Mouse (Mus musculus) retina, embryonic 14.5 days (tissue): ENCODE results near the gene Gpr12.
A peak's percentile ranks its signal among the peaks of the same experiment; 100 is the strongest.
"Not testable (repeated sequence)": the region's sequence is repeated elsewhere in the genome, so short reads cannot be mapped to it uniquely, and the experiment has no call there.

Source experiments
- DNase-seq: peaks from one replicate; pipeline ENCODE4 v3.0.0-alpha.2; 2015; ENCODE audit warnings: low spot score

Gene Gpr12

DNA sequence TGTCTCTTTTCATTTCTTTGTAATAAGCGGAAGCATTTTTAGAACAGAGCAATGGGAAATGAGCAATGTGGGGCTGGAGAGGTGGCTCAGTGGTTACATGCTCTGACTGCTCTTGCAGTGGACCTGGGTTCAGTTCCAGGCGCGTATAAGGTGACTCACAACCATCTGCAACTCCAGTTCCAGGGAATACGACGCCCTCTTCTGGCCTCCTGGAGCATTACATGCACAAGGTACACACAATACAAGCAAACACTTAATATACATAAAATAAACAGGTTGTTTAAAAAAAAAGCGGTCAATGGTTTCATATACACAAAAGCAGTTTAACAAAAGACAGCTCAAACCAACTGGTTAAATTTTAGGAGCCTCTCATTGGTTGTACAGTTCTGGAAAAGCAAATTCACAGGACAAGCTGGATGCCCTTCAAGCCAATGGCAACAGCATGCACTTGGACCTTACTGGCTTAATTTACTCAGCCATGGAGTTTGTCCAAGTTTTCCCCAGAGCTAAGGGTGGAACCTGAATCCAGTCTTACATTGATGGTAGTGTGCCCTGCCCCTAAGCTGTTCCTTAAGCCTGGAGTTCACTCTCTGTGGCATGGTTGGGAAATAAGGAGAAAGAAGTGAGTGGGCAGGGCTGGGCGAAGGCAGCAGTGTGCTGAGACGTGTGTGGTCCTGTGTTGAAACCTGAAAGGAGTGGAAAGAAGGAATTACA is 1.5 kb upstream of the Gpr12 start:
- no peak for DNase-seq

DNA sequence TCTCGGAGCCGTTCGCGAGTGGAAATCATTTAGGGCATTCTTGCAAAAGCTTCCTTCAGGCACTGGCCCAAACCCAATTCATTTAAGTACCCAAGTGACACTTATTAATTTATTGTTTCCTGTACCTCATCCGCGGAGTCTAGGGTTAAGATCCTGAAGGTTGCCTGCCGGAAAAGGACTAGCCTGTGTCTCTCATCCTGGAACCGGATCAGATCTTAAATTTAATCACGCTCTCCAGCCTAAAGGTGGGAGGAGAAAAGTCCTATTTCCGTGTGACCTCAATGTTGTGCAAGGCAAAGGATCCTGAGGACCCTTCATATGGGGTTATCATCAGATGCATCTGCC is 240 bp upstream of the Gpr12 start:
- DNase-seq: no peak

DNA sequence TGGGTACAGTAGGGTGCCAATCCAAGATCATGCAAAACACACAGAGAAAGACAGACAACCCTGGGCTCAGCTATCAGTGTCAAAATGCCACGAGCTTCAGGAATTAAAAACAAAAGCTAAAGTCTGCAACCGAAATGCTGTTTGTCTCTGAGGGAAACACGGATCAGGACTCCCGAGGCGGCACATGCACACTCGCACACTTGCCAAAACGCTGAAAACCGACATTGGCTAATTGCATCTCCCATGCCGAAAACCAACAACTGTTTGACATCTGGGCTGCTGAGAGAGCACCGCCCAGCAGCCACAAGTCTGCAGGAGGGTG is 922 bp downstream of the Gpr12 start:
- peak; percentile 35 for DNase-seq

- no peak for DNase-seq
Observed at GRCm38 (mm10) chr5:146576668-146577067, 8.4 kb downstream of the Gpr12 start.

DNA sequence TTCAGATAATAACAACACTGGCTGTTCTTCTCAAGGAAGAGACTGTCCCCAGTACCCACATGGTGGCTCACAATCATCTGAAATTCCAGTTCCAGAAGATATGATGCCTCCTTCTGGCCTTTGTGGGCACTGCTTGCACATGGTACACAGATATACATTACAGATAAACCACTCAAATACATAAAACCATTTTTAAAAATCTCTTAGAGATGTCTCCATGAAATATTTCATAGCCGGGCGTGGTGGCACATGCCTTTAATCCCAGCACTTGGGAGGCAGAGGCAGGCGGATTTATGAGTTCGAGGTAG is 12.3 kb downstream of the Gpr12 start:
- not testable (repeated sequence) for DNase-seq

GRCm38 (mm10) chr5:146571830-146572734 is 13.0 kb downstream of the Gpr12 start:
- DNase-seq: not testable (repeated sequence)

DNA sequence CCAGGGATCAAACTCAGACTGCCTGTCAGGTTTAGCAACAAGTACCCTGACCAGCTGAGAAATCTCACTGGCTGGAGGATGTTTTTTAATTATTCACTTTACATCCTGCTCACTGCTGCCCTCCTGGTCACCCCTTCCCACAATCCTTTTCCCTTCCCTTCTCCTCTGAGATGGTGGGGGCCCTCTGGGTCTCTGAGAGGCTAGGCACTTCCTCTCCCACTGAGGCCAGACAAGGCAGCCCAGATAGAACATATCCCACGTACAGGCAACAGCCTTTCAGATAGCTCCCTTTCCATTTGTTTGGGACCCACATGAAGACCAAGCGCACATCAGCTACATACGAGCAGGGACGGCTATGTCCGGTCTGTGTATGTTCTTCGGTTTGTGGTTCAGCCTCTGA is 14.9 kb downstream of the Gpr12 start:
- not testable (repeated sequence) for DNase-seq

- DNase-seq: peak; percentile 52
Observed at GRCm38 (mm10) chr5:146567054-146567453, 18.0 kb downstream of the Gpr12 start.

GRCm38 (mm10) chr5:146564259-146564658 is 20.8 kb downstream of the Gpr12 start:
- no peak for DNase-seq

- DNase-seq: not testable (repeated sequence)
Observed at GRCm38 (mm10) chr5:146555836-146556235, 29.2 kb downstream of the Gpr12 start, which contains the start of gene Gm3415. Gene Gm3415, plus strand, starts transcription at chr5:146556136.

DNA sequence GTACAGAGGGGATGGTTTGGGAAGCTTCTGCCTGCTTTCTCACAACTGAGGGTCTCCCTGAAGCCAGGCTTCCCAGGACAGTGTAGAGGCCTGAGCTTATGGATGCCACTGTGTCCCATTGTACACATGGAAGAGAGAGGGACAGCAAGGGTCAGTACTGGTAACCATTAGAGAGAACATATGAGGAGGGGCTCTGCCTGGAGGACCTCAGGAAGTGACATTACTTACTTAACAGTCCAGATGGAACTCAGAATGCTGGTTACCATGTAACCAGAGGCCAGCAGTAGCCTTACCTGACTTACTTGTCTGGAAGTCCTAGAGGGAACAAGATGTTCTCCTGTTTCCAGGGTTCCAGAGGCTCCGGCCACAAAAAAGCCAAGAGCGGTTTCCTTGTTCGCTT is 47.7 kb downstream of the Gpr12 start, which contains the start of gene Gm3409:
Gene Gm3409, plus strand, starts transcription at position 301 of the 400 bp plus-strand sequence.
- not testable (repeated sequence) for DNase-seq
